Mouse (Mus musculus): ENCODE results near the gene Clcn6.

DNA sequence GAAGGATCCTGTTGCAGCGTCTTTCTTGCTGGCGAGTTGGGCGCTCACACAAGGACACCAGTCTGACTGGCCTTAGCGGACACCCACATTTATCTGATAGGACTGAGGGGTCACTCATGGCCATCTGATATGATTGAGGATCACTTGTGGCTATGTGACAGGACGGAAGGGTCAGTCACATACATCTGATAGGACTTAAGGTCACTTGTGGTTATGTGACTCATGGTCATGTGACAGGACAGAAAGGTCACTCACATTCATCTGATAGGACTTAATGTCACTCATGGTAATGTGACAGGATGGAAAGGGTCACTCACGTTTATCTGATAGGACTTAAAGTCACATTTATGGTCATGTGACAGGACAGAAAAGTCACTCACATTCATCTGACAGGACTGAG, 60.2 kb downstream of the Clcn6 start:
- TF ChIP-seq ZC3H11A (IDR thresholded peaks at IDR 0.05; ENCODE audit: borderline replicate concordance, low read depth, low read length) (no peak), MAFK (IDR thresholded peaks at IDR 0.05; ENCODE audit: insufficient read depth, low read depth, low read length) (no peak), HCFC1 (IDR thresholded peaks at IDR 0.05; ENCODE audit: borderline replicate concordance, insufficient read depth, low read length) (no peak), ZNF384 (IDR thresholded peaks at IDR 0.05; ENCODE audit: low read depth, low read length) (no peak), CHD2 (IDR thresholded peaks at IDR 0.05; ENCODE audit: low read depth, low read length) (no peak)
